ENCODE assay signal across 11 mouse cellular contexts in the genomic region with DNA sequence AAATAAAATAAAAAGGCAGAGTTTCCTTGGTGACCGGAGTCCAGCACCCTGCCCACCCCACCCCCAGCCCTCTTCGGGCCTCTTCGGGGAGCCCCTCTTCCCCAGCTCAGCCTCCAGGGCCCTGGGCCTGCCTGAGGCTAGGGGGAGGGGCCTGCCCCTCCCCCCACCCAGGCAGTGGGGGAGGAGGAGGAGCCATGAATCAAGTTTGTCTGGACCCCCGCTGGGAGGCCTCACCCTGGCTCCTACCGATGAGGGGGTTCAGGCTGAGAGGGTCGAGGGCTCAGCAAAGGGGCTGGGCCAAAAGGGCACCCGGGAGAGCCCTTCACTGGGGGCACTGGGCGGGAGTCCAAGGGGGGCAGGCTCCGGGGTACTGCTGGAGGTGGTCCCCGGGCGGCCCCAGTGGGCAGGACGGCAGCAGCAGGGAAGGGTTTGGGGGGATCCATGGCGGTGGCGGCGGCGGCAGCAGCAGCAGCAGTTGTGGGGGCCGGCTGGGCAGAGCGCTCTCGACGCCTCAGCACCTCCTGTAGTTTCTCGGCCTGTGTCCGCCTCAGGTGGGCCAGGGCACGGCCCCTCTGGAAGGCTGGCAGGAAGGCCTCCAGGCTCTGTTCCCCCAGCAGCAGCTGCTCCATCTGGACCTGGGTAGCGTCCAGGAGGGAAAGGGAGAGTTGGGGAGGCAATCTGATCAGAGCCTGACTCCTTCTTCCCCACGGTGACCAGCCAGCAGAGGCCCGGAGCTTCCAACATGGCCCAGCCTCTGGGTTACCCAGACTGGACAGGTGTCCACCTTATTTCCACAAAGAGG. TPM values are rescaled to one million over a fixed set of nuclear protein-coding genes. Genes with fewer than 3 reads are reported as not detected.
DNase-seq lines count a peak whose midpoint lies in the region; ATAC-seq lines count a peak whose summit lies in the region.
"Had no signal": no experiment of that assay in that cellular context is flagged by ENCODE, and none has a peak within 500 bp of the region (broad histone marks: within the 10 kb centered on the region; RNA-seq: fewer than 3 reads in every experiment).

No protein-coding gene starts in this region.

- peak overlapping the region; percentile 71 for H3K27ac ChIP-seq in hindbrain, embryonic 10.5 days
- H3K27ac ChIP-seq in hindbrain, embryonic 16.5 days (ENCODE audit: low read depth, low read length): no peak overlapping the region
- H3K27ac ChIP-seq in midbrain, embryonic 13.5 days: no peak overlapping the region
- no peak overlapping the region for H3K27ac ChIP-seq in midbrain, embryonic 16.5 days (ENCODE audit: low read length)
- no peak overlapping the region for H3K27ac ChIP-seq in hindbrain, embryonic 13.5 days
- H3K27ac ChIP-seq in stomach, embryonic 16.5 days (ENCODE audit: low read length): no peak overlapping the region

- no peaks in the 10 kb centered on the region for H3K9me3 ChIP-seq in hindbrain, embryonic 10.5 days
- no peaks in the 10 kb centered on the region for H3K9me3 ChIP-seq in hindbrain, embryonic 16.5 days (ENCODE audit: control insufficient read depth, low read length)
- H3K9me3 ChIP-seq in midbrain, embryonic 13.5 days: no peaks in the 10 kb centered on the region
- H3K9me3 ChIP-seq in midbrain, embryonic 16.5 days (replicated peaks; ENCODE audit: control insufficient read depth, low read length, poor library complexity, severe bottlenecking): no peaks in the 10 kb centered on the region
- no peaks in the 10 kb centered on the region for H3K9me3 ChIP-seq in hindbrain, embryonic 13.5 days
- no peaks in the 10 kb centered on the region for H3K9me3 ChIP-seq in stomach, embryonic 16.5 days (replicated peaks; ENCODE audit: control insufficient read depth, low read length)

- 22% methylated on average over 26 of the region's 26 CpGs for WGBS in hindbrain, embryonic 10.5 days
- 24% methylated on average over 25 of the region's 26 CpGs for WGBS in hindbrain, embryonic 16.5 days
- 19% methylated on average over 26 of the region's 26 CpGs for WGBS in midbrain, embryonic 13.5 days
- WGBS in midbrain, embryonic 16.5 days: 28% methylated on average over 25 of the region's 26 CpGs
- 23% methylated on average over 23 of the region's 26 CpGs for WGBS in hindbrain, embryonic 13.5 days
- WGBS in stomach, embryonic 16.5 days: 32% methylated on average over 26 of the region's 26 CpGs

- no peak for ATAC-seq in hindbrain, embryonic 16.5 days
- no peak for ATAC-seq in midbrain, embryonic 13.5 days
- no peak for ATAC-seq in midbrain, embryonic 16.5 days
- no peak for ATAC-seq in hindbrain, embryonic 13.5 days (ENCODE audit: low FRiP score)
- ATAC-seq in stomach, embryonic 16.5 days (ENCODE audit: insufficient read depth, low FRiP score): no peak

- H3K27me3 ChIP-seq in hindbrain, embryonic 10.5 days (ENCODE audit: insufficient read depth, poor library complexity, severe bottlenecking): peaks cover 3% of the 10 kb centered on the region; the same call in 1 of the 2 replicates
- no peaks in the 10 kb centered on the region for H3K27me3 ChIP-seq in hindbrain, embryonic 16.5 days (replicated peaks; ENCODE audit: control insufficient read depth, insufficient read depth, low read length)
- no peaks in the 10 kb centered on the region for H3K27me3 ChIP-seq in midbrain, embryonic 13.5 days
- H3K27me3 ChIP-seq in midbrain, embryonic 16.5 days (ENCODE audit: control insufficient read depth, insufficient read depth, low read depth, low read length): no peaks in the 10 kb centered on the region
- H3K27me3 ChIP-seq in hindbrain, embryonic 13.5 days: no peaks in the 10 kb centered on the region
- no peaks in the 10 kb centered on the region for H3K27me3 ChIP-seq in stomach, embryonic 16.5 days (ENCODE audit: control insufficient read depth, insufficient read depth, low read length)

- H3K9ac ChIP-seq in hindbrain, embryonic 16.5 days (ENCODE audit: low read depth, low read length): no peak overlapping the region
- peak overlapping the region; percentile 41 for H3K9ac ChIP-seq in midbrain, embryonic 13.5 days (replicated peaks)
- H3K9ac ChIP-seq in midbrain, embryonic 16.5 days (ENCODE audit: low read depth, low read length): no peak overlapping the region
- peak overlapping the region; percentile 43 for H3K9ac ChIP-seq in hindbrain, embryonic 13.5 days
- peak overlapping the region; percentile 62 for H3K9ac ChIP-seq in stomach, embryonic 16.5 days (ENCODE audit: low read length)

- H3K4me1 ChIP-seq in hindbrain, embryonic 10.5 days (replicated peaks): peaks cover 38% of the 10 kb centered on the region
- peaks cover 13% of the 10 kb centered on the region for H3K4me1 ChIP-seq in hindbrain, embryonic 16.5 days (ENCODE audit: control insufficient read depth, insufficient read depth, low read depth, low read length)
- peaks cover 26% of the 10 kb centered on the region for H3K4me1 ChIP-seq in midbrain, embryonic 13.5 days (replicated peaks)
- peaks cover 6% of the 10 kb centered on the region for H3K4me1 ChIP-seq in midbrain, embryonic 16.5 days (ENCODE audit: control insufficient read depth, insufficient read depth, low read length)
- H3K4me1 ChIP-seq in hindbrain, embryonic 13.5 days (replicated peaks): peaks cover 34% of the 10 kb centered on the region
- H3K4me1 ChIP-seq in stomach, embryonic 16.5 days (ENCODE audit: control insufficient read depth, insufficient read depth, low read length): peaks cover 13% of the 10 kb centered on the region

- peak overlapping the region; percentile 26 for H3K4me3 ChIP-seq in hindbrain, embryonic 10.5 days
- no peak overlapping the region for H3K4me3 ChIP-seq in hindbrain, embryonic 16.5 days (ENCODE audit: low read length)
- no peak overlapping the region for H3K4me3 ChIP-seq in midbrain, embryonic 13.5 days (replicated peaks)
- H3K4me3 ChIP-seq in midbrain, embryonic 16.5 days (ENCODE audit: low read depth, low read length): no peak overlapping the region
- H3K4me3 ChIP-seq in hindbrain, embryonic 13.5 days: no peak overlapping the region
- no peak overlapping the region for H3K4me3 ChIP-seq in stomach, embryonic 16.5 days (replicated peaks; ENCODE audit: low read length)

- peaks cover 41% of the 10 kb centered on the region for H3K36me3 ChIP-seq in hindbrain, embryonic 10.5 days
- H3K36me3 ChIP-seq in hindbrain, embryonic 16.5 days (ENCODE audit: control insufficient read depth, insufficient read depth, low read length): peaks cover 6% of the 10 kb centered on the region
- H3K36me3 ChIP-seq in midbrain, embryonic 13.5 days: peaks cover 39% of the 10 kb centered on the region
- H3K36me3 ChIP-seq in midbrain, embryonic 16.5 days (ENCODE audit: control insufficient read depth, insufficient read depth, low read length): peaks cover 5% of the 10 kb centered on the region
- peaks cover 44% of the 10 kb centered on the region for H3K36me3 ChIP-seq in hindbrain, embryonic 13.5 days
- no peaks in the 10 kb centered on the region for H3K36me3 ChIP-seq in stomach, embryonic 16.5 days (ENCODE audit: control insufficient read depth, insufficient read depth, low read length)

- no peak for DNase-seq in hindbrain, embryonic 10.5 days (ENCODE audit: low spot score)
- no peak for DNase-seq in thymus, postnatal 14 days
- DNase-seq: heart, postnatal 14 days; layer of hippocampus, postnatal 36 days; lung, postnatal 10 days; spleen, adult 18-20 months had no signal

- H3K4me2 ChIP-seq in hindbrain, embryonic 16.5 days (ENCODE audit: low read length): no peak overlapping the region
- H3K4me2 ChIP-seq in midbrain, embryonic 13.5 days (replicated peaks): no peak overlapping the region
- no peak overlapping the region for H3K4me2 ChIP-seq in midbrain, embryonic 16.5 days (ENCODE audit: low read length)
- no peak overlapping the region for H3K4me2 ChIP-seq in hindbrain, embryonic 13.5 days
- H3K4me2 ChIP-seq in stomach, embryonic 16.5 days (ENCODE audit: low read depth, low read length): no peak overlapping the region

RNA-seq across cellular contexts. Expression of gene Vps37d, which starts 4.5 kb away (rescaled TPM):
- polyA plus RNA-seq in hindbrain, embryonic 10.5 days (2016; fragmentation: Nextera tagmentation; extraction: Ambion mirVana): 8.6 and 19.2 TPM in 2 replicates
- 29.4 and 29.8 TPM in 2 replicates for polyA plus RNA-seq in hindbrain, embryonic 16.5 days (2015; fragmentation: Nextera tagmentation; extraction: Ambion mirVana)
- polyA plus RNA-seq in midbrain, embryonic 13.5 days (2015; fragmentation: Nextera tagmentation; extraction: Ambion mirVana): 24.0 and 32.1 TPM in 2 replicates
- polyA plus RNA-seq in midbrain, embryonic 16.5 days (2015; fragmentation: Nextera tagmentation; extraction: Ambion mirVana): 32.4 and 33.6 TPM in 2 replicates
- polyA plus RNA-seq in hindbrain, embryonic 13.5 days (2015; fragmentation: Nextera tagmentation; extraction: Ambion mirVana): 29.8 and 31.9 TPM in 2 replicates
- polyA plus RNA-seq in stomach, embryonic 16.5 days (2015; fragmentation: Nextera tagmentation; extraction: Ambion mirVana): 2.3 and 3.5 TPM in 2 replicates

RNA-seq across cellular contexts. Expression of gene Bud23, which starts 8.8 kb away (rescaled TPM):
- 155 and 160 TPM in 2 replicates for polyA plus RNA-seq in hindbrain, embryonic 10.5 days (2016; fragmentation: Nextera tagmentation; extraction: Ambion mirVana)
- polyA plus RNA-seq in hindbrain, embryonic 16.5 days (2015; fragmentation: Nextera tagmentation; extraction: Ambion mirVana): 77.0 and 81.1 TPM in 2 replicates
- 89.8 and 103 TPM in 2 replicates for polyA plus RNA-seq in midbrain, embryonic 13.5 days (2015; fragmentation: Nextera tagmentation; extraction: Ambion mirVana)
- polyA plus RNA-seq in midbrain, embryonic 16.5 days (2015; fragmentation: Nextera tagmentation; extraction: Ambion mirVana): 74.4 and 76.9 TPM in 2 replicates
- polyA plus RNA-seq in hindbrain, embryonic 13.5 days (2015; fragmentation: Nextera tagmentation; extraction: Ambion mirVana): 79.1 and 93.5 TPM in 2 replicates
- 94.8 and 105 TPM in 2 replicates for polyA plus RNA-seq in stomach, embryonic 16.5 days (2015; fragmentation: Nextera tagmentation; extraction: Ambion mirVana)

RNA-seq across cellular contexts. Expression of gene Dnajc30, which starts 9.5 kb away (rescaled TPM):
- polyA plus RNA-seq in hindbrain, embryonic 10.5 days (2016; fragmentation: Nextera tagmentation; extraction: Ambion mirVana): 24.5 and 30.4 TPM in 2 replicates
- polyA plus RNA-seq in hindbrain, embryonic 16.5 days (2015; fragmentation: Nextera tagmentation; extraction: Ambion mirVana): 44.0 and 45.3 TPM in 2 replicates
- 40.4 and 41.3 TPM in 2 replicates for polyA plus RNA-seq in midbrain, embryonic 13.5 days (2015; fragmentation: Nextera tagmentation; extraction: Ambion mirVana)
- 48.8 and 49.6 TPM in 2 replicates for polyA plus RNA-seq in midbrain, embryonic 16.5 days (2015; fragmentation: Nextera tagmentation; extraction: Ambion mirVana)
- 37.4 and 38.8 TPM in 2 replicates for polyA plus RNA-seq in hindbrain, embryonic 13.5 days (2015; fragmentation: Nextera tagmentation; extraction: Ambion mirVana)
- polyA plus RNA-seq in stomach, embryonic 16.5 days (2015; fragmentation: Nextera tagmentation; extraction: Ambion mirVana): 32.6 and 33.3 TPM in 2 replicates

RNA-seq across cellular contexts. Expression of gene Mlxipl, which starts 16.1 kb away (rescaled TPM):
- 1.7 and 2.8 TPM in 2 replicates for polyA plus RNA-seq in hindbrain, embryonic 10.5 days (2016; fragmentation: Nextera tagmentation; extraction: Ambion mirVana)
- polyA plus RNA-seq in hindbrain, embryonic 16.5 days (2015; fragmentation: Nextera tagmentation; extraction: Ambion mirVana): 0.66 and 0.84 TPM in 2 replicates
- polyA plus RNA-seq in midbrain, embryonic 13.5 days (2015; fragmentation: Nextera tagmentation; extraction: Ambion mirVana): 1.2 and 1.6 TPM in 2 replicates
- 0.87 and 1.0 TPM in 2 replicates for polyA plus RNA-seq in midbrain, embryonic 16.5 days (2015; fragmentation: Nextera tagmentation; extraction: Ambion mirVana)
- 0.41 and 0.71 TPM in 2 replicates for polyA plus RNA-seq in hindbrain, embryonic 13.5 days (2015; fragmentation: Nextera tagmentation; extraction: Ambion mirVana)
- polyA plus RNA-seq in stomach, embryonic 16.5 days (2015; fragmentation: Nextera tagmentation; extraction: Ambion mirVana): 3.8 and 4.7 TPM in 2 replicates

RNA-seq across cellular contexts. Expression of gene Stx1a, which starts 50.3 kb away (rescaled TPM):
- polyA plus RNA-seq in hindbrain, embryonic 10.5 days (2016; fragmentation: Nextera tagmentation; extraction: Ambion mirVana): 17.0 and 20.5 TPM in 2 replicates
- 147 and 162 TPM in 2 replicates for polyA plus RNA-seq in hindbrain, embryonic 16.5 days (2015; fragmentation: Nextera tagmentation; extraction: Ambion mirVana)
- polyA plus RNA-seq in midbrain, embryonic 13.5 days (2015; fragmentation: Nextera tagmentation; extraction: Ambion mirVana): 63.4 and 69.7 TPM in 2 replicates
- polyA plus RNA-seq in midbrain, embryonic 16.5 days (2015; fragmentation: Nextera tagmentation; extraction: Ambion mirVana): 162 and 195 TPM in 2 replicates
- polyA plus RNA-seq in hindbrain, embryonic 13.5 days (2015; fragmentation: Nextera tagmentation; extraction: Ambion mirVana): 78.4 and 78.9 TPM in 2 replicates
- polyA plus RNA-seq in stomach, embryonic 16.5 days (2015; fragmentation: Nextera tagmentation; extraction: Ambion mirVana): 12.5 and 14.0 TPM in 2 replicates

Comparison
In these comparisons a context has a peak if more than half of its experiments do, and no peak if none do; other contexts are left out.
1. H3K9ac ChIP-seq: peak in midbrain, embryonic 13.5 days (single experiment), hindbrain, embryonic 13.5 days (single experiment) and stomach, embryonic 16.5 days (single experiment); none in hindbrain, embryonic 16.5 days (single experiment) and midbrain, embryonic 16.5 days (single experiment).